Mouse (Mus musculus) cerebellum, adult 2 months (tissue): ENCODE measurements at regions not wholly inside any gene's neighbourhood (a gene's known extent, or its start where the extent isn't known, plus 50 kb on each side); places are given as distances from the start of the nearest gene placed in this dataset.

Experiments
- CTCF ChIP-seq: fragments of 200-500 bp; IDR thresholded peaks from 2 replicates; pipeline ENCODE4 v1.5.1; 2011; ENCODE audit warnings: low read depth, mild to moderate bottlenecking, control low read depth, low read length, moderate library complexity, borderline replicate concordance; ENCODE audit not compliant: insufficient read depth
- POLR2A ChIP-seq: fragments of 200-500 bp; IDR thresholded peaks from 2 replicates; pipeline ENCODE4 v1.6.1; 2011; ENCODE audit warnings: low read length, control low read depth, borderline replicate concordance; ENCODE audit not compliant: insufficient read depth

DNA sequence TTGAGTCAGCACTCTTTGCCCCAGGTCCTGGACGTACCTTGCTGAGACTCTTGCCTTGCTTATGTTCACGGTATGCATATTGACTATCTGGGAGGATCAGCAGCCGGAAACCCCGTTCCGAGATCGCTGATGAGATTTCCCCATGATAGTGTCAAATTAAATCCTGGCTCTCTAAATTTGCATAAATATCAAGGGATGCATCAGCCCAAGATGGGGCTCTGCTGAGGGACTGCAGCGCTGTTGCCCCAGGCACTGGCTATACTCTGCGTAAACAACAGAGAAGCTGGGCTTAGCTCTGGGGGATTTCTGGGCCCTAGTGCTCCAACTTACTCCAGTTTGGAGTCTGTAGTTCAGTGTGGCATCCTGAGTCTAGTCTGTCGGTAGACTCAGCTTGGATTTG is 641.1 kb upstream of the Sox9 start:
- TF ChIP-seq CTCF (no peak), POLR2A (no peak)
